Mouse (Mus musculus) kidney, adult 2 months (tissue): ENCODE measurements around the gene Mthfd1. TPM values are rescaled to one million over a fixed set of nuclear protein-coding genes. Genes with fewer than 3 reads are reported as not detected.

Experiments used
- DNase-seq: peaks from one replicate; pipeline ENCODE4 v3.0.0; 2021
- H3K27ac ChIP-seq: fragments of 200-500 bp; 2 replicates; pipeline ENCODE4 v1.5.1; 2012; ENCODE audit warnings: low read depth, low read length, control low read depth, inconsistent platforms; ENCODE audit not compliant: insufficient read depth
- H3K27me3 ChIP-seq: fragments of 200-500 bp; replicated peaks from 2 replicates; pipeline ENCODE4 v1.6.1; 2012; ENCODE audit warnings: mild to moderate bottlenecking, moderate library complexity, low read length, inconsistent platforms; ENCODE audit not compliant: control insufficient read depth, insufficient read depth
- H3K36me3 ChIP-seq: fragments of 200-500 bp; 2 replicates; pipeline ENCODE4 v1.6.1; 2012; ENCODE audit warnings: mild to moderate bottlenecking, moderate library complexity, low read length, inconsistent platforms; ENCODE audit not compliant: control insufficient read depth, insufficient read depth
- H3K4me1 ChIP-seq: fragments of 200-500 bp; 2 replicates; pipeline ENCODE4 v1.6.1; 2011; ENCODE audit warnings: low read length; ENCODE audit not compliant: control insufficient read depth, insufficient read depth
- H3K4me3 ChIP-seq: fragments of 200-500 bp; 2 replicates; pipeline ENCODE4 v1.5.1; 2011; ENCODE audit warnings: mild to moderate bottlenecking, low read depth, low read length, control low read depth; ENCODE audit not compliant: insufficient read depth
- CTCF ChIP-seq: fragments of 200-500 bp; conservative IDR thresholded peaks from 2 replicates; pipeline ENCODE4 v1.5.1; 2011; ENCODE audit warnings: low read depth, mild to moderate bottlenecking, control low read depth, low read length, moderate library complexity, mixed read lengths; ENCODE audit not compliant: insufficient read depth, insufficient read length
- POLR2A ChIP-seq: fragments of 200-500 bp; IDR thresholded peaks from one replicate; pipeline ENCODE4 v1.6.1; 2011; ENCODE audit warnings: low read depth, low read length, control low read depth
- WGBS: fragments of 180-500 bp; shearing (Covaris S2); methylation state at CpG from one replicate; pipeline ENCODE4 v1.1.7; 2018; 5-methylcytosine and 5-hydroxymethylcytosine counted together
- polyA plus RNA-seq: library from polyadenylated mRNA; depleted of rRNA; stranded (reverse); fragments of >200 nt; gene quantifications from 2 replicates; pipeline ENCODE4 v1.2.3, GENCODE M21; 2012

The Mthfd1 gene
- polyA plus RNA-seq, 1 experiment: 132 TPM

DNA sequence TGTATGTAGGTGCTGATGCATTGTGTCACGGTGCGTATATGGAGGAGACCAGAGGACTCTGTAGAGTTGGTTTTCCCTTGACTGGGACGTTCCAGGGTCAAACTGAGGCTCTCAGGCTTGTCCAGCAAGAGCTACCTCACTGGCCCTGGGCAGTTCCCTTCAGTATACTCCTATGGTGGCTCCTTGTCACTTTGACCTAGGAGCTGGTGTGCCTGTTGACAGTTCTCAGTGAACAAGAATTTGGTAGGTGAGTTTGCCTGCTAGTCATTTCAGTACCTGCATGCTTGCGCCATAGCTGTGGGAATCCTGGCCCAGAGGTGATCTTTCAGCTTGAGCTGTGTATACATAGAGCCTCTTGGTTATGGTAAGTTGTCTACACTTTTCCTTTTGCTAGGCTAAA lies 7.8 kb downstream of the Mthfd1 start:
- Histone ChIP-seq H3K27me3 (no peaks in the 10 kb centered on the region), H3K4me3 (no peak overlapping the region), H3K36me3 (no peaks in the 10 kb centered on the region), H3K4me1 (peaks cover 14% of the 10 kb centered on the region; the same call in 1 of the 2 replicates), H3K27ac (no peak overlapping the region)
- DNase-seq: no peak
- TF ChIP-seq POLR2A (no peak), CTCF (no peak)
- 87% methylated on average over 4 of the region's 4 CpGs for WGBS

DNA sequence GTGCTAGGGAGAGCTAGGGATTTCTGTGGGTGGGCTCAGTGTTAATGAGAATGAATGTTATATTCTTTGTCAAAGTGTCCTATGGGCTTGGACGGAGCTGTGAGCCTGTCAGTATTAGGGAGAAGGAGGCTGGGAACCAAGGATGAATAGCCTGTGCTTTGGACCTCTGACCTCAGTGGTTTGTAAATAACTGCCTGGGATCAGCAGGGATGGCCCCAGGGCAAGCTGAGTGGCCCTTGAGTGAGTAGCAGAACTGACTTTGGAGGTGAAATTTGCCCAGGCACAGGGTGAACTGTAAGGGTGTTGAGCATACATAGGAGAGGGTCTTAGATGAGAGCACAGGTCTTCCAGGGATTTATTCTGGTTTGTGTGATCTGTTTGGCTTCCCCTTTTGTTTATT lies 8.8 kb downstream of the Mthfd1 start:
- Histone ChIP-seq H3K4me3 (no peak overlapping the region), H3K4me1 (peaks cover 11% of the 10 kb centered on the region; the same call in 1 of the 2 replicates), H3K27ac (no peak overlapping the region), H3K27me3 (no peaks in the 10 kb centered on the region), H3K36me3 (no peaks in the 10 kb centered on the region)
- 30% methylated on average over 1 of the region's 1 CpGs for WGBS
- TF ChIP-seq CTCF (no peak), POLR2A (no peak)
- peak; percentile 81 for DNase-seq

DNA sequence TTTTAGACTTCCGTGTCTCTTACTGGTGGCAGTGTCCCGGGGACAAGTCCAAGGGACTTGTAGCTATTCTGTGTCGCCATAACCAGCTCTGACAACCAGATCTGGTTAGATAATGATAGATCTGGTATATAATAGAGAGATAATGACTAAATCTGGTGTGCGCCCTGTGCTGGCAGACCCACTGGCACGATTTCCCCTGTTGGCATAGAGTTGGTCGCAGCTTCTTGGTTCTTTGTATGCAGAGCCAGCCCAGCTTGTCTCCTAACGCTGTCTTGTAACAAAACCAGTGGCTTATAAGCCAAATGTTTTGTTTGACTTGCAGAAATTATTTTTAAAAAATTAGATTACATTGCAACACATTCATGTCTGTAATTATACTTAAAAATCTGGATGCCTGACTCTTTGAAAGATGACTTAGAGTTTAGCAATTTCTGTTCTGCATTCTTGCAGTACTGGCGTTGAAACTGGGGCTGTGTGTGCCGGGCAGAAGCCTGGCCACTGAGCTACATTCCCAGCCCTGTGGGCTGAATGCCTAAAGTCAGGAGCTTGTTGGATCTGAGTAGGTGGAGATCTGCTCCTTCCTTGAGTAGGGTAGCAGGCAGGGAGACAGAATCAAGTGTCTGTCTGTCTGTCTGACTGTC lies 9.3 kb downstream of the Mthfd1 start:
- TF ChIP-seq CTCF (no peak), POLR2A (no peak)
- no peak for DNase-seq
- WGBS: 61% methylated on average over 9 of the region's 9 CpGs
- Histone ChIP-seq H3K4me1 (peaks cover 11% of the 10 kb centered on the region; the same call in 1 of the 2 replicates), H3K4me3 (no peak overlapping the region), H3K27ac (no peak overlapping the region), H3K27me3 (no peaks in the 10 kb centered on the region), H3K36me3 (no peaks in the 10 kb centered on the region)

DNA sequence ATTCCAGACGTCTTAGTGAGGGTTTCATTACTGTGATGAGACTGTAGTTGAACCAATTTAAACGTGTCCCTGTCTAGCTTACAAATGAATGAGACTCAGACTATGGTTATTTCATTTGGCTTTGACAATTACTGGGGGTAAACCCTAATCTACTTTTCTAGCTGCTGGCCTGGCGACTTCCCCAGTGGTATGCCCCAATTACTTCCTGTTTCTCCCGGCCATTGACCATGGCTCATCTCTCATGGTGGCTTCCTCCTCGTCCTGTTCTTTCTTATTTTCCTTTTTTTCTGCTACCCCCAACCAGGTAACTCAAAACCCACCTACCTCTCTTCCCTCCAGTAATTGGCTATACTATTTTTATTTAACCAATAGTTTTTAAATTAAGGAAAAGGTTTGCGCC lies 9.9 kb downstream of the Mthfd1 start:
- DNase-seq: no peak
- peaks cover 11% of the 10 kb centered on the region; the same call in 1 of the 2 replicates for H3K4me1 ChIP-seq
- H3K27ac ChIP-seq: no peak overlapping the region
- H3K4me3 ChIP-seq: no peak overlapping the region
- 61% methylated on average over 6 of the region's 6 CpGs for WGBS
- H3K27me3 ChIP-seq: no peaks in the 10 kb centered on the region
- H3K36me3 ChIP-seq: no peaks in the 10 kb centered on the region
- TF ChIP-seq CTCF: no peak
- TF ChIP-seq POLR2A: no peak

DNA sequence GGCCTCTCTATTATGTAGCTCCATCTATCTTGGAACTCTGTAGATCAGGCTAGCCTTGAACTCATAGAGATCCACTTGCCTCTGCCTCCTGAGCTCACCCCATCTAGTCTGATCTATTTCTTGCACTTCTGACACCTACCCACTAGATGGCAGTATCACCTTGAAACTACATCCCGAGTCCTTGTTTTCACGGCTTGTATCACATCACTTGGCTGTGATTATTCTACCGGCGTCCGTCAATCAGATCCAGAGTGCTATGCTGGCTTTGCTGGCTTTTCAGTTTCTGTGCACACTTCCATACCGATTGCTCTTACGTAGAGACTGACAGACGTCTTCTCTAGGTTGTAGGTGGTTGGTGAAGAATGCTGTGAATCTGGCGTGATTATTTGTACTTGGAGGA lies 11.8 kb downstream of the Mthfd1 start:
- Histone ChIP-seq H3K27ac (no peak overlapping the region), H3K27me3 (no peaks in the 10 kb centered on the region), H3K36me3 (no peaks in the 10 kb centered on the region; the same call in 1 of the 2 replicates), H3K4me1 (peaks cover 11% of the 10 kb centered on the region; the same call in 1 of the 2 replicates), H3K4me3 (no peak overlapping the region)
- WGBS: 48% methylated on average over 9 of the region's 9 CpGs
- TF ChIP-seq CTCF (peak; percentile 55), POLR2A (no peak)
- peak; percentile 55 for DNase-seq

DNA sequence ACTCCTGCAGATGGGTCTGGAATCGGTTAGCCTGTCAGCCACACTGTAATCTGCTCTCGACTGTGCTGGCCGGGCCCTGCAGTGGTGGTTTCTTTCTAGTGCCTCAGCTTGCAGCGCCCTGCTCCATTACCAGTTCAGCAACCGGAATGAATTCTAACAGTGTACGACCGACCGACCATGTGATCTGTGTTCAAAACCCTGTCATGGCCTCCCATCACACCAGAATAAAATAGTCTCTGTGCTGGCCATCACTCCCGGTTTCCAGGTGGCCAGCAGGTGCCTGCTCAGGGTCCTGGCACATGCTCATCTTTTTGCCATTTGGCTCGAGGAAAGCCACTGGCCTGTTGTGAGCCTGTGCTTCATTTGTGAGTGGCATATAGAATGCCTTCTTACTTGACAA lies 13.6 kb downstream of the Mthfd1 start:
- no peak for TF ChIP-seq CTCF
- no peak for TF ChIP-seq POLR2A
- 63% methylated on average over 10 of the region's 10 CpGs for WGBS
- Histone ChIP-seq H3K4me1 (peaks cover 1% of the 10 kb centered on the region; the same call in 1 of the 2 replicates), H3K36me3 (peaks cover 1% of the 10 kb centered on the region; the same call in 1 of the 2 replicates), H3K27me3 (no peaks in the 10 kb centered on the region), H3K27ac (no peak overlapping the region), H3K4me3 (no peak overlapping the region)
- no peak for DNase-seq

DNA sequence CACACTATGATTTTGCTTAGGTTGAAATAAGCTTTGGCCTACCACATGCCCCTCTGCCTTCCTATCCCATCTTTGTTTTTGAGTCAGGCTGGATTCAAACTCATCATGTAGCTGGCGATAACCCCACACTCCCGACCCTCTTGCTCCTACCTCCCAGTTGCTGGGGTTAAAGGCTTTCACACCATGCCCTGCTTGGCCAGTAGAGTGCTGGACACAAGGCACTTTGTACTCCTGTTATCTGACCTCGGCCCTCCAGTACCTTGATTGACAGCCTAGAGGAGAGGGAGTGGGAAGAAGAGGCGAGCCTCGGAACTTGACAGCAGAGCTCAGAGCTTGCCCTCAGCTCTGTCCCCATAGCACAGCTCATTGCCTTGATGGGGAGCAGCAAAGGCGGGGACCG lies 14.1 kb downstream of the Mthfd1 start:
- TF ChIP-seq POLR2A (no peak), CTCF (no peak)
- H3K36me3 ChIP-seq: peaks cover 1% of the 10 kb centered on the region; the same call in 1 of the 2 replicates
- no peak overlapping the region for H3K27ac ChIP-seq
- no peaks in the 10 kb centered on the region for H3K27me3 ChIP-seq
- no peak overlapping the region for H3K4me3 ChIP-seq
- peak; percentile 33 for DNase-seq
- WGBS: 51% methylated on average over 7 of the region's 7 CpGs
- H3K4me1 ChIP-seq: no peaks in the 10 kb centered on the region; the same call in 1 of the 2 replicates

DNA sequence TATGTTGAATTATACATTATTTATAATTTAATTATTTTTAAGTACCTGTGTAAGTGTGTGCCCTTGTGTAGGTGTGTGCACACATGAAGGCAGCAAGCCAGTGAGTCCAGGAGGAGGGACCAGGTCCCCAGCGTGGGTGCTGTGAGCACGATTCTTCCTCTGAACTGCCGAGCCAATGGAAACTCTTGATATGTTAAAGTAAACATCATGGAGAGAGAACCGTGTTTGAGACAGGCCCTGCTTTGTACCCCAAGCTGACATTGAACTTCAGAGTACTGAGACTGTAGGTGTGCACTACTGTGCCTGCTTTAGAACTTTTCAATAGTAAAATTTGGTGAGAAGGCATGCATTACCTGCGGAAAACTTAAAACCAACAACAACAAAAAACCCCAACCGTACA lies 16.4 kb downstream of the Mthfd1 start:
- Histone ChIP-seq H3K4me3 (no peak overlapping the region), H3K27ac (no peak overlapping the region), H3K27me3 (no peaks in the 10 kb centered on the region), H3K4me1 (no peaks in the 10 kb centered on the region; the same call in 1 of the 2 replicates), H3K36me3 (peaks cover 1% of the 10 kb centered on the region; the same call in 1 of the 2 replicates)
- 81% methylated on average over 6 of the region's 6 CpGs for WGBS
- DNase-seq: no peak
- TF ChIP-seq POLR2A (no peak), CTCF (no peak)
